In the genomic region with DNA sequence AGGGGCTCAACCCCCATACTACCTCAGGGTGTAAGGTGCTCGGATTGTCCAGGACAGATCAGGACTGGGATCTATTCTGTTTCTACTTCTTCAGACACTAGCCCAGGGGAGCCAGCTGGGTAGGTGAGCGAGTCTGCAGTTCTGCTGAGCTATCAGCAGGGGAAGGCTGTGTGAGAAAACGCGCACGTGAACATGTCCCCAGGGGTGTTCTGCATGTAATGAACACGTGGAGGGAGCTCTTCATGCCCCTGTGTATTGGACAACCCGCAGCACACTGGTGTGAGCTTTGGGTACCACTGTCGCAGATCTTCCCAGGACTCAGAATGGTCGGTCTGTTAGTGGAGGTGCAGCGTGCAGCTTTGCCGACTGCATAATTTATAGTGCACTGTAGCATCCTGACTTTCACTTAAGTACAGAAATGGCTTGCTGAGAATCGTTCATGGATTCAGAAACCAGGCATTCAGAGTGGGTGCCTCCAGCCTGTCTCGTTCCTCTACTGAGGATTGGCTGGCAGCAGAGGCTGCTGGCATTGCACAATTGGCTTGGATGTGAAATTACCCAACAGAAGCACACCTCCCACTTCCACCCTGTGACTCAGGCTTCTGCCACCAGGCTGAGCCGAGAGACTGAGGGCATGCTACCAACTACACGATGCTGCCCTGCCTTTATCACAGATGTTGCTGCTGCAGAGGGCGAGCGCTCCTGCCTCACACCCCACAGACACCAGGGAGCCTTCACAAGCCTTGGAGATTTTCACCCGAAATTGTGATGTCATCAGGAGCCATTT, we compare ENCODE assay signal across 9 mouse cellular contexts. TPM values are rescaled to one million over a fixed set of nuclear protein-coding genes. Genes with fewer than 3 reads are reported as not detected.
DNase-seq lines count a peak whose midpoint lies in the region; ATAC-seq and TF ChIP-seq lines count a peak whose summit lies in the region.
"Had no signal": no experiment of that assay in that cellular context is flagged by ENCODE, and none has a peak within 500 bp of the region (broad histone marks: within the 10 kb centered on the region; RNA-seq: fewer than 3 reads in every experiment).

No protein-coding gene starts in this region.

- no peak overlapping the region for H3K27ac ChIP-seq in embryonic facial prominence, embryonic 14.5 days (replicated peaks; ENCODE audit: low read depth, low read length)
- H3K27ac ChIP-seq in embryonic facial prominence, embryonic 10.5 days (replicated peaks): no peak overlapping the region
- H3K27ac ChIP-seq in cerebellum, adult 2 months (ENCODE audit: insufficient read depth, low read length): peak overlapping the region; percentile 82
- no peak overlapping the region for H3K27ac ChIP-seq in kidney, embryonic 16.5 days (ENCODE audit: low read length)
- H3K27ac ChIP-seq: embryonic facial prominence, embryonic 13.5 days had no signal

- TF ChIP-seq POLR2A in cerebellum, adult 2 months (IDR thresholded peaks at IDR 0.05; ENCODE audit: borderline replicate concordance, insufficient read depth, low read length): peak; percentile 79

- H3K9ac ChIP-seq in embryonic facial prominence, embryonic 14.5 days (ENCODE audit: low read depth, low read length): no peak overlapping the region
- no peak overlapping the region for H3K9ac ChIP-seq in kidney, embryonic 16.5 days (replicated peaks; ENCODE audit: low read length)
- H3K9ac ChIP-seq: embryonic facial prominence, embryonic 13.5 days had no signal

- H3K4me2 ChIP-seq in embryonic facial prominence, embryonic 14.5 days (ENCODE audit: low read depth, low read length): no peak overlapping the region
- no peak overlapping the region for H3K4me2 ChIP-seq in kidney, embryonic 16.5 days (replicated peaks; ENCODE audit: low read depth, low read length)
- H3K4me2 ChIP-seq: embryonic facial prominence, embryonic 13.5 days had no signal

- H3K36me3 ChIP-seq in embryonic facial prominence, embryonic 14.5 days (ENCODE audit: control insufficient read depth, insufficient read depth, low read length): peaks cover 5% of the 10 kb centered on the region; the same call in 1 of the 2 replicates
- peaks cover 14% of the 10 kb centered on the region; the same call in 1 of the 2 replicates for H3K36me3 ChIP-seq in embryonic facial prominence, embryonic 10.5 days (replicated peaks)
- H3K36me3 ChIP-seq in kidney, embryonic 16.5 days (ENCODE audit: insufficient read depth, low read length): no peaks in the 10 kb centered on the region; the same call in 1 of the 2 replicates

- 80% methylated on average over 18 of the region's 18 CpGs for WGBS in embryonic facial prominence, embryonic 14.5 days
- 87% methylated on average over 18 of the region's 18 CpGs for WGBS in embryonic facial prominence, embryonic 10.5 days
- 13% methylated on average over 18 of the region's 18 CpGs for WGBS in cerebellum, adult 2 months
- WGBS in kidney, embryonic 16.5 days: 81% methylated on average over 18 of the region's 18 CpGs

- H3K4me1 ChIP-seq in embryonic facial prominence, embryonic 14.5 days (ENCODE audit: control insufficient read depth, insufficient read depth, low read length): no peaks in the 10 kb centered on the region
- 0 out of 2 replicates have a peak, but pooled peaks cover 3% of the 10 kb centered on the region for H3K4me1 ChIP-seq in embryonic facial prominence, embryonic 10.5 days
- H3K4me1 ChIP-seq in cerebellum, adult 2 months (ENCODE audit: control insufficient read depth, insufficient read depth, low read length): peaks cover 54% of the 10 kb centered on the region
- H3K4me1 ChIP-seq in kidney, embryonic 16.5 days (ENCODE audit: insufficient read depth, low read length): no peaks in the 10 kb centered on the region

- H3K4me3 ChIP-seq in embryonic facial prominence, embryonic 14.5 days (ENCODE audit: low read depth, low read length): no peak overlapping the region
- H3K4me3 ChIP-seq in embryonic facial prominence, embryonic 10.5 days: no peak overlapping the region
- H3K4me3 ChIP-seq in cerebellum, adult 2 months (replicated peaks; ENCODE audit: insufficient read depth, low read depth, low read length): peak overlapping the region; percentile 68
- no peak overlapping the region for H3K4me3 ChIP-seq in kidney, embryonic 16.5 days (ENCODE audit: low read length)
- H3K4me3 ChIP-seq: embryonic facial prominence, embryonic 13.5 days had no signal

- H3K27me3 ChIP-seq in embryonic facial prominence, embryonic 14.5 days (replicated peaks; ENCODE audit: control insufficient read depth, insufficient read depth, low read length): no peaks in the 10 kb centered on the region
- H3K27me3 ChIP-seq in embryonic facial prominence, embryonic 10.5 days (replicated peaks; ENCODE audit: low read depth, poor library complexity, severe bottlenecking): no peaks in the 10 kb centered on the region
- no peaks in the 10 kb centered on the region for H3K27me3 ChIP-seq in cerebellum, adult 2 months (ENCODE audit: control insufficient read depth, insufficient read depth, low read length)
- no peaks in the 10 kb centered on the region for H3K27me3 ChIP-seq in kidney, embryonic 16.5 days (ENCODE audit: insufficient read depth, low read length)
- H3K27me3 ChIP-seq: embryonic facial prominence, embryonic 13.5 days had no signal

- no peak for DNase-seq in embryonic facial prominence, embryonic 14.5 days (ENCODE audit: low spot score)
- DNase-seq in embryonic facial prominence, embryonic 10.5 days (ENCODE audit: low spot score): no peak
- DNase-seq in cerebellum, adult 2 months: peak; percentile 88 to 94
- peak; percentile 90 to 95 for DNase-seq in layer of hippocampus, adult 18-20 months (ENCODE audit: low spot score in 2 of 2)
- DNase-seq in lung, postnatal 4 days: peak; percentile 62 to 68
- no peak for DNase-seq in kidney, adult 18-20 months
- DNase-seq in heart, postnatal 4 days: no peak

- 0 out of 2 replicates have a peak, but pooled peaks cover 5% of the 10 kb centered on the region for H3K9me3 ChIP-seq in embryonic facial prominence, embryonic 14.5 days (ENCODE audit: control insufficient read depth, low read length)
- H3K9me3 ChIP-seq in embryonic facial prominence, embryonic 10.5 days: peaks cover 2% of the 10 kb centered on the region; the same call in 1 of the 2 replicates
- H3K9me3 ChIP-seq in kidney, embryonic 16.5 days (ENCODE audit: low read length): no peaks in the 10 kb centered on the region
- H3K9me3 ChIP-seq: embryonic facial prominence, embryonic 13.5 days had no signal

- TF ChIP-seq CTCF in cerebellum, adult 2 months (IDR thresholded peaks at IDR 0.05; ENCODE audit: borderline replicate concordance, insufficient read depth, low read depth, low read length): peak; percentile 53; the same call in 1 of the 2 replicates

- ATAC-seq in embryonic facial prominence, embryonic 14.5 days (ENCODE audit: low read depth): peak; percentile 34; the same call in 1 of the 2 replicates
- no peak for ATAC-seq in kidney, embryonic 16.5 days (ENCODE audit: low FRiP score, low TSS enrichment)

RNA-seq across cellular contexts. Expression of a gene that starts 42.0 kb away (rescaled TPM):
- polyA plus RNA-seq in embryonic facial prominence, embryonic 14.5 days (2014; fragmentation: Nextera tagmentation; extraction: Ambion mirVana): not detected in 2 replicates
- polyA plus RNA-seq in embryonic facial prominence, embryonic 10.5 days (2016; fragmentation: Nextera tagmentation; extraction: Ambion mirVana): 0.13 and 0.15 TPM in 2 replicates
- 0.05 and 0.06 TPM in 2 replicates for polyA plus RNA-seq in cerebellum, adult 2 months (2012; rRNA removed)
- under 1 TPM; 0.18 to 0.22 TPM for total RNA-seq in layer of hippocampus, adult 18-20 months (2021)
- total RNA-seq in heart, postnatal 4 days (2021): not detected
- polyA plus RNA-seq in kidney, embryonic 16.5 days (2015; fragmentation: Nextera tagmentation; extraction: Ambion mirVana): 0.15 and 0.19 TPM in 2 replicates
- polyA plus RNA-seq: embryonic facial prominence, embryonic 13.5 days had no signal

RNA-seq across cellular contexts. Expression of a gene that starts 53.2 kb away (rescaled TPM):
- polyA plus RNA-seq in embryonic facial prominence, embryonic 14.5 days (2014; fragmentation: Nextera tagmentation; extraction: Ambion mirVana): 0.38 and 0.48 TPM in 2 replicates
- polyA plus RNA-seq in embryonic facial prominence, embryonic 10.5 days (2016; fragmentation: Nextera tagmentation; extraction: Ambion mirVana): 0.91 and 0.97 TPM in 2 replicates
- polyA plus RNA-seq in cerebellum, adult 2 months (2012; rRNA removed): not detected in 2 replicates
- total RNA-seq in layer of hippocampus, adult 18-20 months (2021): not detected
- under 1 TPM; 0.41 to 0.45 TPM for total RNA-seq in heart, postnatal 4 days (2021)
- 3.9 and 4.0 TPM in 2 replicates for polyA plus RNA-seq in kidney, embryonic 16.5 days (2015; fragmentation: Nextera tagmentation; extraction: Ambion mirVana)

Comparison
In these comparisons a context has a peak if more than half of its experiments do, and no peak if none do; other contexts are left out.
1. DNase-seq: peak in cerebellum, adult 2 months (2 of 2), layer of hippocampus, adult 18-20 months (2 of 2) and lung, postnatal 4 days (2 of 2); none in embryonic facial prominence, embryonic 14.5 days (single experiment), embryonic facial prominence, embryonic 10.5 days (single experiment), kidney, adult 18-20 months (single experiment) and heart, postnatal 4 days (single experiment).